Mouse (Mus musculus) WW6 (cell line): ENCODE measurements around the gene Olfr768.
"Not testable (repeated sequence)": the region's sequence is repeated elsewhere in the genome, so short reads cannot be mapped to it uniquely, and the experiment has no call there.

Experiments used
- DNase-seq: peaks from one replicate; pipeline ENCODE4 v3.0.0-alpha.2; 2013; ENCODE audit warnings: low read depth, low spot score

The Olfr768 gene

GRCm38 (mm10) chr10:129099275-129099674, at the start of gene Olfr768:
TSS of gene Olfr768 (minus strand) at chr10:129099375.
- DNase-seq = no peak

- no peak for DNase-seq
Measured at GRCm38 (mm10) chr10:129138898-129139297, 39.7 kb upstream of the Olfr768 start, which contains the start of gene Olfr770. TSS of gene Olfr770 (minus strand) at chr10:129138998.

- no peak for DNase-seq
Measured at GRCm38 (mm10) chr10:129117761-129118160, 18.6 kb upstream of the Olfr768 start, which contains the start of gene Olfr769. TSS of gene Olfr769 (minus strand) at chr10:129117861.

GRCm38 (mm10) chr10:129115146-129115545, 16.0 kb upstream of the Olfr768 start:
- no peak for DNase-seq

- DNase-seq = no peak
Measured at GRCm38 (mm10) chr10:129101231-129101630, 2.1 kb upstream of the Olfr768 start.

- not testable (repeated sequence) for DNase-seq
Measured at GRCm38 (mm10) chr10:129082810-129083209, 16.4 kb downstream of the Olfr768 start, which contains the start of gene Olfr767. TSS of gene Olfr767 (minus strand) at chr10:129082910.

GRCm38 (mm10) chr10:129068877-129069276, 30.3 kb downstream of the Olfr768 start, which contains the start of gene Olfr766-ps1:
TSS of gene Olfr766-ps1 (minus strand) at chr10:129068977.
- no peak for DNase-seq

GRCm38 (mm10) chr10:129049898-129050297, 49.3 kb downstream of the Olfr768 start, which contains the start of gene Olfr765:
TSS of gene Olfr765 (minus strand) at chr10:129049998.
- not testable (repeated sequence) for DNase-seq
